8 mouse cellular contexts compared by ENCODE assay signal in the genomic region with DNA sequence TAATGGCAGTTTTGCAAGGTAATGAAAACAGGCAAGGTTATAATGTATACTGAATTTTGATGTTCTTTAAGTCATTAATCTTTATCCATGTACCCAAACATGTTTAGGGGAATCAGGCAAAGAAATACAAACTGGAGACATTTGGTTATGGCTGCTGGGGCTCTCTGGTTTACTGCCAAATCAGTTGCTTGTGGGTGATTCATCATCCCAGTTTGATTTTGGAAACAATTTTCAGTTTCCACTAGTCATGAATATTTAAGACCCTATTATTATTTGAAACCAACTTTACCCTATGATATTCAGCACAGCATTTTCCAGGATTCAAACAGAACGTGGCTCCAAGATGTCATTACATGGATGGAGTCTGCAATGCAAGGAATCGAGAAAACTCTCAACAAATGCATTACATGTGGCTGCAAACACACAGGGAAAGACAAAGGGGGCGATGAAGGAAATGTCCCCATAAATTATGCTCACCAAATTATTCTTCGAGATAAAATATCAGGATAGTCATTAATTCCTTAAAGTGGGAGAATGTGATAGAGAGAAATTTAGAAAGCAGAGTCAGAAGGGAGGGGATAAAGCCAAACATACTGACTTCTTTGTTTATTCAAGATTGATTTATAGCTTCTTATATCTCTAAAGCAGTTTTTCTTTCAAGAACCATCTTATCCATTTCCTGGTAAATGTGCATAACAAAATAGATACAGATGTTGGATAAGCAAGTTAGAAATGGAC. TPM values are rescaled to one million over a fixed set of nuclear protein-coding genes. Genes with fewer than 3 reads are reported as not detected.
DNase-seq lines count a peak whose midpoint lies in the region; ATAC-seq and TF ChIP-seq lines count a peak whose summit lies in the region.
"Had no signal": no experiment of that assay in that cellular context is flagged by ENCODE, and none has a peak within 500 bp of the region (broad histone marks: within the 10 kb centered on the region; RNA-seq: fewer than 3 reads in every experiment).

No protein-coding gene starts in this region.

- no peaks in the 10 kb centered on the region for H3K36me3 ChIP-seq in hindbrain, embryonic 12.5 days
- H3K36me3 ChIP-seq in hindbrain, embryonic 10.5 days: no peaks in the 10 kb centered on the region
- H3K36me3 ChIP-seq in stomach, embryonic 14.5 days (ENCODE audit: control insufficient read depth, insufficient read depth, low read length): no peaks in the 10 kb centered on the region
- H3K36me3 ChIP-seq in stomach, postnatal 0 days (ENCODE audit: control insufficient read depth, insufficient read depth, low read length): no peaks in the 10 kb centered on the region
- no peaks in the 10 kb centered on the region for H3K36me3 ChIP-seq in intestine, embryonic 15.5 days

- WGBS in hindbrain, embryonic 12.5 days: 76% methylated on average over 4 of the region's 4 CpGs
- 89% methylated on average over 4 of the region's 4 CpGs for WGBS in hindbrain, embryonic 10.5 days
- 23% methylated on average over 4 of the region's 4 CpGs for WGBS in stomach, embryonic 14.5 days
- WGBS in stomach, postnatal 0 days: 19% methylated on average over 4 of the region's 4 CpGs
- 15% methylated on average over 4 of the region's 4 CpGs for WGBS in intestine, embryonic 15.5 days

- 0 out of 2 replicates have a peak overlapping the region, but pooled peaks have one; percentile 67 for H3K27ac ChIP-seq in hindbrain, embryonic 12.5 days
- no peak overlapping the region for H3K27ac ChIP-seq in hindbrain, embryonic 10.5 days
- peak overlapping the region; percentile 81 for H3K27ac ChIP-seq in stomach, embryonic 14.5 days (ENCODE audit: low read length)
- H3K27ac ChIP-seq in stomach, postnatal 0 days (replicated peaks): no peak overlapping the region
- 0 out of 2 replicates have a peak overlapping the region, but pooled peaks have one; percentile 15 for H3K27ac ChIP-seq in intestine, embryonic 15.5 days

- H3K4me1 ChIP-seq in hindbrain, embryonic 12.5 days: peaks cover 6% of the 10 kb centered on the region; the same call in 1 of the 2 replicates
- H3K4me1 ChIP-seq in hindbrain, embryonic 10.5 days (replicated peaks): peaks cover 10% of the 10 kb centered on the region; the same call in 1 of the 2 replicates
- H3K4me1 ChIP-seq in stomach, embryonic 14.5 days (ENCODE audit: control insufficient read depth, insufficient read depth, low read length): peaks cover 13% of the 10 kb centered on the region; the same call in 1 of the 2 replicates
- no peaks in the 10 kb centered on the region; the same call in 1 of the 2 replicates for H3K4me1 ChIP-seq in stomach, postnatal 0 days (replicated peaks; ENCODE audit: control insufficient read depth, insufficient read depth)
- H3K4me1 ChIP-seq in intestine, embryonic 15.5 days (replicated peaks): peaks cover 8% of the 10 kb centered on the region; the same call in 1 of the 2 replicates

- no peak for TF ChIP-seq CTCF in stomach, postnatal 0 days (IDR thresholded peaks at IDR 0.05; ENCODE audit: low read depth)

- TF ChIP-seq EP300 in stomach, postnatal 0 days (optimal IDR thresholded peaks at IDR 0.05): no peak

- H3K9me3 ChIP-seq in hindbrain, embryonic 12.5 days (replicated peaks): no peaks in the 10 kb centered on the region
- no peaks in the 10 kb centered on the region for H3K9me3 ChIP-seq in hindbrain, embryonic 10.5 days
- H3K9me3 ChIP-seq in stomach, embryonic 14.5 days (ENCODE audit: control insufficient read depth, low read depth, low read length): 0 out of 2 replicates have a peak, but pooled peaks cover 2% of the 10 kb centered on the region
- H3K9me3 ChIP-seq in stomach, postnatal 0 days (ENCODE audit: control insufficient read depth, low read length): no peaks in the 10 kb centered on the region
- no peaks in the 10 kb centered on the region for H3K9me3 ChIP-seq in intestine, embryonic 15.5 days

- no peak for ATAC-seq in hindbrain, embryonic 12.5 days (ENCODE audit: low FRiP score)
- no peak; the same call in 1 of the 2 replicates for ATAC-seq in stomach, embryonic 14.5 days (ENCODE audit: insufficient number of reproducible peaks, insufficient read depth, low FRiP score, low read depth)
- no peak for ATAC-seq in stomach, postnatal 0 days (ENCODE audit: low FRiP score, low TSS enrichment)
- no peak for ATAC-seq in intestine, embryonic 15.5 days
- no peak for ATAC-seq in CD4-positive, CD25-positive, alpha-beta regulatory T cell, adult 4 months

- H3K4me3 ChIP-seq in hindbrain, embryonic 12.5 days: no peak overlapping the region
- no peak overlapping the region for H3K4me3 ChIP-seq in hindbrain, embryonic 10.5 days
- H3K4me3 ChIP-seq in stomach, embryonic 14.5 days (ENCODE audit: low read depth, low read length): no peak overlapping the region
- no peak overlapping the region for H3K4me3 ChIP-seq in stomach, postnatal 0 days (ENCODE audit: low read depth, low read length)
- no peak overlapping the region for H3K4me3 ChIP-seq in intestine, embryonic 15.5 days (replicated peaks)

- no peak overlapping the region for H3K9ac ChIP-seq in hindbrain, embryonic 12.5 days
- no peak overlapping the region for H3K9ac ChIP-seq in stomach, embryonic 14.5 days (replicated peaks; ENCODE audit: low read depth, low read length)
- H3K9ac ChIP-seq in stomach, postnatal 0 days (ENCODE audit: low read length): no peak overlapping the region
- no peak overlapping the region for H3K9ac ChIP-seq in intestine, embryonic 15.5 days
- H3K9ac ChIP-seq: liver, postnatal 0 days had no signal

- DNase-seq in hindbrain, embryonic 10.5 days (ENCODE audit: low spot score): no peak
- DNase-seq in stomach, postnatal 0 days (ENCODE audit: low spot score): no peak
- no peak for DNase-seq in spleen, adult 12 weeks (ENCODE audit: low spot score)

- no peak overlapping the region for H3K4me2 ChIP-seq in hindbrain, embryonic 12.5 days (replicated peaks)
- no peak overlapping the region for H3K4me2 ChIP-seq in stomach, embryonic 14.5 days (replicated peaks; ENCODE audit: low read depth, low read length)
- H3K4me2 ChIP-seq in stomach, postnatal 0 days (replicated peaks; ENCODE audit: low read depth): no peak overlapping the region
- H3K4me2 ChIP-seq in intestine, embryonic 15.5 days (replicated peaks): no peak overlapping the region

- no peaks in the 10 kb centered on the region for H3K27me3 ChIP-seq in hindbrain, embryonic 12.5 days
- no peaks in the 10 kb centered on the region for H3K27me3 ChIP-seq in hindbrain, embryonic 10.5 days (ENCODE audit: insufficient read depth, poor library complexity, severe bottlenecking)
- no peaks in the 10 kb centered on the region for H3K27me3 ChIP-seq in stomach, embryonic 14.5 days (ENCODE audit: control insufficient read depth, insufficient read depth, low read length)
- H3K27me3 ChIP-seq in stomach, postnatal 0 days (ENCODE audit: control insufficient read depth, insufficient read depth, low read length): no peaks in the 10 kb centered on the region
- H3K27me3 ChIP-seq in intestine, embryonic 15.5 days (replicated peaks): no peaks in the 10 kb centered on the region

RNA-seq across cellular contexts. Expression of gene Ptn, which starts 8.4 kb away (rescaled TPM):
- polyA plus RNA-seq in hindbrain, embryonic 12.5 days (2016; fragmentation: Nextera tagmentation; extraction: Ambion mirVana): 500 and 546 TPM in 2 replicates
- polyA plus RNA-seq in hindbrain, embryonic 10.5 days (2016; fragmentation: Nextera tagmentation; extraction: Ambion mirVana): 232 and 295 TPM in 2 replicates
- polyA plus RNA-seq in stomach, embryonic 14.5 days (2014; fragmentation: Nextera tagmentation; extraction: Ambion mirVana): 432 and 471 TPM in 2 replicates
- 157 and 183 TPM in 2 replicates for polyA plus RNA-seq in stomach, postnatal 0 days (2015; fragmentation: Nextera tagmentation; extraction: Ambion mirVana)
- 283 and 350 TPM in 2 replicates for polyA plus RNA-seq in intestine, embryonic 15.5 days (2015; fragmentation: Nextera tagmentation; extraction: Ambion mirVana)
- polyA plus RNA-seq in CD4-positive, CD25-positive, alpha-beta regulatory T cell, adult 4 months (2017; shearing (Covaris generic)): not detected

Comparison
In these comparisons a context has a peak if more than half of its experiments do, and no peak if none do; other contexts are left out.
1. H3K27ac ChIP-seq: peak in hindbrain, embryonic 12.5 days (single experiment), stomach, embryonic 14.5 days (single experiment) and intestine, embryonic 15.5 days (single experiment); none in hindbrain, embryonic 10.5 days (single experiment) and stomach, postnatal 0 days (single experiment).
2. RNA of gene Ptn, which starts 8.4 kb away (polyA plus RNA-seq): 500 to 546 TPM in hindbrain, embryonic 12.5 days, 432 to 471 TPM in stomach, embryonic 14.5 days, 283 to 350 TPM in intestine, embryonic 15.5 days, 232 to 295 TPM in hindbrain, embryonic 10.5 days and 157 to 183 TPM in stomach, postnatal 0 days; not detected in CD4-positive, CD25-positive, alpha-beta regulatory T cell, adult 4 months; every median in the first group is over 100 times any median in the second.